Mouse (Mus musculus) embryonic fibroblast, embryonic 13.5 days (primary cell): ENCODE data around the gene Pygo1. TPM values are rescaled to one million over a fixed set of nuclear protein-coding genes. Genes with fewer than 3 reads are reported as not detected.

Source experiments
- H3K27ac ChIP-seq: 2 replicates; pipeline ENCODE4 v1.5.1; 2012; ENCODE audit warnings: low read length, control low read depth, inconsistent platforms; ENCODE audit not compliant: insufficient read depth
- H3K4me1 ChIP-seq: 2 replicates; pipeline ENCODE4 v1.6.1; 2011; ENCODE audit warnings: low read length; ENCODE audit not compliant: control insufficient read depth, insufficient read depth
- H3K4me3 ChIP-seq: 2 replicates; pipeline ENCODE4 v1.5.1; 2011; ENCODE audit warnings: mild to moderate bottlenecking, control low read depth, low read length; ENCODE audit not compliant: insufficient read depth
- CTCF ChIP-seq: IDR thresholded peaks from 2 replicates; pipeline ENCODE4 v1.5.1; 2011; ENCODE audit warnings: mild to moderate bottlenecking, control low read depth, low read length, moderate library complexity, borderline replicate concordance; ENCODE audit not compliant: insufficient read depth
- POLR2A ChIP-seq: IDR thresholded peaks from 2 replicates; pipeline ENCODE4 v1.6.1; 2011; ENCODE audit warnings: low read depth, mild to moderate bottlenecking, control low read depth, low read length, moderate library complexity
- polyA plus RNA-seq: library from polyadenylated mRNA; stranded (reverse); fragments of >200 nt; gene quantifications from 2 replicates; pipeline ENCODE4 v1.2.4, GENCODE M21; 2011; ENCODE audit warnings: low read depth; ENCODE audit not compliant: missing spikeins, insufficient read length

The Pygo1 gene
- 5.0 and 8.0 TPM in 2 replicates for polyA plus RNA-seq

- H3K4me3 ChIP-seq = peak within 1 kb of the TSS; percentile 79
- H3K27ac ChIP-seq = no peak within 1 kb of the TSS
- TF ChIP-seq POLR2A (no peak), CTCF (no peak)
- H3K4me1 ChIP-seq = no peaks in the 10 kb centered on the region
These were observed at the start of gene Pygo1 for GRCm38 (mm10) chr9:72925021-72925934. Gene Pygo1, plus strand, starts transcription at chr9:72925645.

DNA sequence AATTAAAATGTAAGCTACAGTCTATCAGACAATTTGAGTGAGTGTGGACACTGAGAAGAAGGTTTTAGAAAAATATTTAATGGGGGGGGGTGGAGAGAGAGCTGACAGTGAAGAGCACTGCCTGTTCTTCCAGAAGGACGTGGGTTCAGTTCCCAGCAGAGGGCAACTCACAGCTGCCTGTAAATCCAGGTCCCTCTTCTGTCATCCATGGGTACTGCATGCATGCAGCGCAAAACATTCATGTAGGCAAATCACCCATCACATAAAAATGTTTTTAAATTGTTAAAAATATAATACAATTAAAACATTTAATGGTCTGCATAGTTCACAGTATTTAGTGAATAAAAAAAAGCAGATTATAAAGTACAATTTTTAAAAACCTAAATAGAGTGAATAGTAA, 49.6 kb upstream of the Pygo1 start:
- Histone ChIP-seq H3K27ac (no peak overlapping the region), H3K4me1 (no peaks in the 10 kb centered on the region), H3K4me3 (no peak overlapping the region)
- TF ChIP-seq POLR2A (no peak), CTCF (no peak)

DNA sequence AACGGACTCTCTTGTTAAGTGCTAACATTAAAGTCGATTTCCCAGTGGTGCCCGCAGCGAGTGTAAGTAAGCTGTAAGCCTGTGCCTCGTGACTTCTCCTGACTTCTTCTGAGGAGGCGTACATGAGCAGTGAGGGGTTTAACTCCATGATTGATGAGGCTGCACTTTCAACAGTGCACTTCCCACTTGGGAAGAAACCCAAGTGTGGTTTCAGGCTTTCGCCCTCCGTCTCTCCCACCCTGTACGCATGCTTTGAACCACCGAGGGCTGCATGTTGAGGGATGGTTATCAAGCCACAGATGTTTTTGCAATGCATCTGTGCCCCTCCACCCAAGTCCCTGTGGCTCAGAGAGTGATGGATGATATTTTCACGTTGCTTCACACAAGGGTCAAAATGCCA, 47.5 kb upstream of the Pygo1 start:
- H3K27ac ChIP-seq = no peak overlapping the region
- H3K4me1 ChIP-seq = no peaks in the 10 kb centered on the region
- H3K4me3 ChIP-seq = no peak overlapping the region
- no peak for TF ChIP-seq POLR2A
- no peak for TF ChIP-seq CTCF

DNA sequence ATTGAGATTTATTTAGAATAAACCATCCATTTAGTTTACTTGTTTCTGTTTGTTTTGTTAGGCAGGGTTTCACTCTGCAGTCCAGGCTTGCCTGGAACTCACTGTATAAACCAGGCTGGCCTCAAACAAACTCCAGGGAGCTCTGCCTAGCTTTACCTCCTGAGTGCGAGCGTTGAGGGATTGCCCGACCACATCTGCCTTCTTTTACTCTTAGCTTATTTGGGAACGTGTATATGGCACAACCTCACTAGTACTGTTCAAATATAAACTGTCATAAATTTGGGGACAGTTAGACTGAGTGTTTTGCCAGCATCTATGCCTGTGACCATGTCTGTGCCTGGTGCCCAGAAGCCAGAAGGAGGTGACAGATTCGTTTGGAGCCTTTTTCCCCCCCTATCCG, 46.8 kb upstream of the Pygo1 start:
- H3K27ac ChIP-seq = no peak overlapping the region
- no peak for TF ChIP-seq POLR2A
- TF ChIP-seq CTCF = no peak
- H3K4me3 ChIP-seq = no peak overlapping the region
- H3K4me1 ChIP-seq = no peaks in the 10 kb centered on the region

DNA sequence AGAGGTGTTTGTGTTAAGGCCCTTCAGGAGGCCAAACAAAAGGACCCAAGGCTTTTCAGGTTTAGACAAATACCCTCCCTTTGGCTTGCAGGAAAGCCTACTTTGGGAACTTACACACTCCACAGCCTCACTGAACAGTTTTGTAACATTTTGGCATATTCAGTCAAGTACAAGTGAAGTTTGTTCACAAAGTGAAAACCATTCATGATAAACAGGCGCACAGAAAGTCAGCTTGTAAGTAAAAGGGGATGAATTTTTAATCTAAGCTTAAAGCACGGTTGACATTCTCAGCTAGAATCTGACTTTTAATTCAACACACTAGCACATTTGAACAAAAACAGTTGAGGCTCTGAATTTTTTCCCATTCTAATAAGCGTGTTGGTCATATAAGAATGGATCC, 45.8 kb upstream of the Pygo1 start:
- Histone ChIP-seq H3K27ac (no peak overlapping the region), H3K4me1 (no peaks in the 10 kb centered on the region), H3K4me3 (no peak overlapping the region)
- TF ChIP-seq CTCF = no peak
- no peak for TF ChIP-seq POLR2A

DNA sequence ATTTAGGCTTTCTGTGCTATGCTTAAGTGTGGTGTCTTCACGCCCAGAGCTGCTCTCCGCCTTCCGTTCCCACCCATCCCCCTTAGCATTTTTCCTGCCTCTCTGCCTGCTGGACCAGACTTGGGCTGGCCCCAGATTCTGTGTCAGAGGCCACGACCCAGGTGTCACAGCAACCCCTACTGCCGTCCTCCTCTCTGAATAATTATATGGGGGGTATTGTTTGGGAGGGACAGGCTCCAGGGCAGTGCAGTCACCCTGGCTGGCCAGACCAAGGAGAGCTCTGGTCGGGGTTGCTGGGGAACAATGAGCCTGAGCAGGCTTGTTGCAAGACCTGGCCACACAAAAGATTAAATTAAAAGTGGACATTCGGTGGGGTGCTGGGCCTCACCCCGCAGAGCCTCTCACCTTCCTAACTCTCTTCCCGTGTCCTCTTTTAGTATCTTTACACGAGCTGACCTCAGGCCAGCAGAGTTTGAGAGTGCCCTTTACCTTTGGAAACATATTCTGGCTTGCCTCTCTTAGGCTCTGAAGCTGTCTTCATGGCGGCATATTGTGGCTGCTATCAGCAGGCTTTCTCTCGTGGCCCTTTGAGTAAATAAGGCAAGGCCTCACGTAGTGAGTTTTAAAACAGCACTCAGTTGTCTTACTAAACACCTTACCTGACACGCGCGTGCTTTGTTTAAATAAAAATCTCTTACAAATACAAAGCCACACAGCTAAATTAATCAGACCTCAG, 45.1 kb upstream of the Pygo1 start:
- Histone ChIP-seq H3K27ac (no peak overlapping the region), H3K4me3 (no peak overlapping the region), H3K4me1 (no peaks in the 10 kb centered on the region)
- no peak for TF ChIP-seq CTCF
- TF ChIP-seq POLR2A = no peak

DNA sequence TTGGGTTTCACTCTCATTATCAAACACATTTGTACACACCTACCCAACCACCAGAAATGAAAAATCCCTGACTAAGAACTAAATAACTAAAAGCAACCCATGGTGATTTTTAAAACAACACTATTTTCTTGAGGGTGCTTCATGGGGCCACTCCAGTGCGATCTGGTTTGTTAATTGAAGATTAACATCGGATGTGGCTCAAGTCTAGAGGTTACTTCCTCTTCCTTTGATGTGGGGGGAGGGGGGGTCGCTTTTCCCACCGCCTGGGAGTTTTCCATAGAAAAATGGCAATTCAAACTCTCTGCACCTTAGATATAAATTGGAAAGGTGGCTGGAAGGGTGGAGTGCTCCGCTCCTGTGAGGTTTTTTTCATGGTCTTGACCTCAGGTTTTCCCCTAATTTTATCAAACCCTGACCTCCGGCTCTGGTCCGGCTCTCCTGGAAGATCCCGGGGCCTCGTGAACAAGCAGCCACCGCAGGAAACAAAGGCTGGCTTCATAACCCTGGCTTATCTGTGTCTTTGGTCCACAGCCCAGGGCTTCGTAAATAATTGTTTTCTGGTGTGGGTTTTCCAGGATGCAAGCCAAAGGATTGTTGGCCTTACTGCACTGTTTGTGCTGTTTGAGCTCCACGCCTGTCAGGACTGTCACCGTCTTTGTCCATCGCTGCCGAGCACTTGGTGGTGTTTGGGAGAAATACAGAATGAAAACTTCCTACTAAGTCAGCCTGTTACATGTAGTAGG, 44.2 kb upstream of the Pygo1 start:
- Histone ChIP-seq H3K4me3 (no peak overlapping the region), H3K4me1 (no peaks in the 10 kb centered on the region), H3K27ac (no peak overlapping the region)
- no peak for TF ChIP-seq POLR2A
- no peak for TF ChIP-seq CTCF

DNA sequence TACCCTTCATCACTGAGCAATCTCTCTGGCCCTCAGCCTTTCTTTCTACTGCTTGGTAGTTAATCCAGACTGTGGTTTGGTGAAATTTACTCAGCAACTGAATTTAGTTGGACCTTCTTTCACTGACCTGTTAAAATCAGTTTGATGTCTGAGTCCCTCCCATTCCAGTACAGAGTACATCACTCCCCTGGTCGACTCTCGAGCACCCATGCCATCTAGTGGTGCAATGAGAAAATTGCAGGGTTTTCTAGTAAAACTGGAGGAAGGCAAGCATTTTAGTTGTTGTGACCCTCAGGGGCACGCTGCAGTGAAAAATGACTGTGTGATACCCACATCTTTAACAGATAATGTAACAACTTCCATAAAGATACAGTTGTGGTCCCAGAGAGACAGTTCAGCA, 41.5 kb upstream of the Pygo1 start:
- TF ChIP-seq POLR2A = no peak
- peak; percentile 63; the same call in 1 of the 2 replicates for TF ChIP-seq CTCF
- no peak overlapping the region for H3K27ac ChIP-seq
- no peak overlapping the region for H3K4me3 ChIP-seq
- H3K4me1 ChIP-seq = no peaks in the 10 kb centered on the region

DNA sequence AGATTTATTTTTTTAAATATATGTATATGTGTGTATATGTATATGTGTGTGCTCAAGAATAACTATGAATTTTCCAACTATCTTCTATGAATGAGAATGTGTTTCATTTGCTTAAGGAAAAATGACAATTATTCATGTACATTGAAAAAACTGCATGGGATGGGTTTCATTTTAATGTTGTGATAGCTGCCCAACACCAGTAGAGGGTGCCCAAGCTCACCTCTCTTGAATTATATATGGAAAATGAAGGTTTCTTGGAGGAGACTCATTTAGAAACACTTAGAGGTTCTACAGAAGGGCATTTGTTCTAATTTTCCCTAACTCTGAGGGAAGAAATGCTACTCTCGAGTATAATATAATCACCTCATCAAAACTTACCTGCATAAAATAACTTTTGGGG, 35.7 kb upstream of the Pygo1 start:
- no peak for TF ChIP-seq POLR2A
- no peak for TF ChIP-seq CTCF
- Histone ChIP-seq H3K27ac (no peak overlapping the region), H3K4me3 (no peak overlapping the region), H3K4me1 (no peaks in the 10 kb centered on the region)
